Mouse (Mus musculus): ENCODE data around the gene Cnr1.

GRCm38 (mm10) chr4:33992687-33993086 is 68.3 kb downstream of the Cnr1 start:
- no peak for TF ChIP-seq CTCF (conservative IDR thresholded peaks at IDR 0.05; ENCODE audit: insufficient read depth, insufficient read length, low read depth, low read length)
- no peak for TF ChIP-seq POLR2A (IDR thresholded peaks at IDR 0.05; ENCODE audit: low read depth, low read length)
